Comparison of ENCODE assay signal across 21 mouse cellular contexts in the genomic region with DNA sequence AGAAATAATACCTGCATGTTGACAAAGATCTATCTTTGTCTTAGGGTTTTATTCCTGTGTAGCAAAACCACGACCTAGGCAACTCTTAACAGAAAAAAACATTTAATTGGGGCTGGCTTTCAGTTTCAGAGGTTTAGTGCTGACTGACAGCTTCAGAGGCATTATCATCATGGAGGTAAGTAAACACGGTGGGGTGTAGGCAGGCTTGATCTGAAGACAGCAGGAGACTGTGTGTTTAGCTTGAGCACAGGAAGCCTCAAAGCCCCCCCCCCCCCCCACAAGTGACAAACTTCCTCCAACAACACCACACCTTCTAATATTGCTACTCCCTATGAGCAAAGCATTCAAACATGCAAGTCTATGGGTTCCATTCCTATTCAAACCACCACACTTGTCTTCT. TPM values are rescaled to one million over a fixed set of nuclear protein-coding genes. Genes with fewer than 3 reads are reported as not detected.
"Had no signal": no experiment of that assay in that cellular context is flagged by ENCODE, and none has a peak within 500 bp of the region (broad histone marks: within the 10 kb centered on the region; RNA-seq: fewer than 3 reads in every experiment).

No protein-coding gene starts in this region.

- H3K27me3 ChIP-seq: liver, embryonic 12.5 days; megakaryocyte, embryonic 14.5 days; neural tube, embryonic 13.5 days had no signal

- H3K27ac ChIP-seq: kidney, postnatal 0 days; limb, embryonic 10.5 days; limb, embryonic 13.5 days; liver, embryonic 12.5 days; liver, embryonic 15.5 days; lung, embryonic 15.5 days; midbrain, embryonic 10.5 days; neural tube, embryonic 13.5 days had no signal

- H3K9ac ChIP-seq: limb, embryonic 13.5 days; liver, embryonic 12.5 days; liver, embryonic 15.5 days; lung, embryonic 15.5 days; neural tube, embryonic 13.5 days had no signal

- DNase-seq: kidney, adult 2 months; kidney, postnatal 36 days; liver; lung, adult 18-20 months; lung, postnatal 10 days; lung, postnatal 36 days; midbrain, embryonic 14.5 days; thymus, adult 2 months; thymus, postnatal 14 days; thymus, postnatal 4 days had no signal

- ATAC-seq: liver, embryonic 12.5 days had no signal

- H3K9me3 ChIP-seq: limb, embryonic 10.5 days; limb, embryonic 13.5 days; liver, embryonic 12.5 days; liver, embryonic 15.5 days; lung, embryonic 15.5 days; megakaryocyte, embryonic 14.5 days; midbrain, embryonic 10.5 days; neural tube, embryonic 13.5 days had no signal

- H3K4me3 ChIP-seq: limb, embryonic 10.5 days; limb, embryonic 13.5 days; liver, embryonic 12.5 days; liver, embryonic 15.5 days; lung, embryonic 15.5 days; megakaryocyte, embryonic 14.5 days; midbrain, embryonic 10.5 days; neural tube, embryonic 13.5 days had no signal

- H3K4me2 ChIP-seq: limb, embryonic 13.5 days; liver, embryonic 12.5 days; liver, embryonic 15.5 days; lung, embryonic 15.5 days; neural tube, embryonic 13.5 days had no signal

RNA-seq across cellular contexts. Expression of gene Ccdc89, which starts 47.1 kb away (rescaled TPM):
- polyA plus RNA-seq: small intestine, adult 2 months; spleen, adult 2 months had no signal
